Mouse (Mus musculus) hindbrain, embryonic 13.5 days (tissue): ENCODE measurements around the gene Jph3. TPM values are rescaled to one million over a fixed set of nuclear protein-coding genes. Genes with fewer than 3 reads are reported as not detected.

Experiments
- ATAC-seq: fragments of 200-750 bp; cut with Nextera tagmentation; 2 replicates; pipeline ENCODE4 v1.8.0; 2017; ENCODE audit warnings: moderate TSS enrichment; ENCODE audit not compliant: low FRiP score
- H3K27ac ChIP-seq: fragments of 300-500 bp; sonication (generic); 2 replicates; pipeline ENCODE4 v1.5.1; 2015; ENCODE audit warnings: inconsistent platforms, mild to moderate bottlenecking, moderate library complexity
- H3K27me3 ChIP-seq: fragments of 300-500 bp; sonication (generic); 2 replicates; pipeline ENCODE4 v1.6.1; 2015; ENCODE audit warnings: mild to moderate bottlenecking, inconsistent platforms
- H3K36me3 ChIP-seq: fragments of 300-500 bp; sonication (generic); 2 replicates; pipeline ENCODE4 v1.6.1; 2015; ENCODE audit warnings: mild to moderate bottlenecking, inconsistent platforms
- H3K4me1 ChIP-seq: fragments of 300-500 bp; sonication (generic); replicated peaks from 2 replicates; pipeline ENCODE4 v1.6.1; 2015; ENCODE audit warnings: inconsistent platforms
- H3K4me2 ChIP-seq: fragments of 300-500 bp; sonication (generic); 2 replicates; pipeline ENCODE4 v1.6.1; 2015; ENCODE audit warnings: inconsistent platforms, mild to moderate bottlenecking, moderate library complexity
- H3K4me3 ChIP-seq: fragments of 300-500 bp; sonication (generic); 2 replicates; pipeline ENCODE4 v1.5.1; 2015; ENCODE audit warnings: mild to moderate bottlenecking, inconsistent platforms
- H3K9ac ChIP-seq: fragments of 300-500 bp; sonication (generic); 2 replicates; pipeline ENCODE4 v1.6.1; 2015; ENCODE audit warnings: mild to moderate bottlenecking, inconsistent platforms
- H3K9me3 ChIP-seq: fragments of 300-500 bp; sonication (generic); 2 replicates; pipeline ENCODE4 v1.6.1; 2016; ENCODE audit warnings: inconsistent platforms
- WGBS: fragments of 180-500 bp; shearing (Covaris S2); methylation state at CpG from one replicate; pipeline ENCODE4 v1.1.7; 2015; 5-methylcytosine and 5-hydroxymethylcytosine counted together
- polyA plus RNA-seq: library from polyadenylated mRNA; unstranded; fragments of >200 nt; fragmentation: Nextera tagmentation; extraction: Ambion mirVana; gene quantifications from 2 replicates; pipeline ENCODE4 v1.2.1, GENCODE M21; 2015

Jph3 gene
- polyA plus RNA-seq, 1 experiment from 2014 or later: 87.0 TPM

DNA sequence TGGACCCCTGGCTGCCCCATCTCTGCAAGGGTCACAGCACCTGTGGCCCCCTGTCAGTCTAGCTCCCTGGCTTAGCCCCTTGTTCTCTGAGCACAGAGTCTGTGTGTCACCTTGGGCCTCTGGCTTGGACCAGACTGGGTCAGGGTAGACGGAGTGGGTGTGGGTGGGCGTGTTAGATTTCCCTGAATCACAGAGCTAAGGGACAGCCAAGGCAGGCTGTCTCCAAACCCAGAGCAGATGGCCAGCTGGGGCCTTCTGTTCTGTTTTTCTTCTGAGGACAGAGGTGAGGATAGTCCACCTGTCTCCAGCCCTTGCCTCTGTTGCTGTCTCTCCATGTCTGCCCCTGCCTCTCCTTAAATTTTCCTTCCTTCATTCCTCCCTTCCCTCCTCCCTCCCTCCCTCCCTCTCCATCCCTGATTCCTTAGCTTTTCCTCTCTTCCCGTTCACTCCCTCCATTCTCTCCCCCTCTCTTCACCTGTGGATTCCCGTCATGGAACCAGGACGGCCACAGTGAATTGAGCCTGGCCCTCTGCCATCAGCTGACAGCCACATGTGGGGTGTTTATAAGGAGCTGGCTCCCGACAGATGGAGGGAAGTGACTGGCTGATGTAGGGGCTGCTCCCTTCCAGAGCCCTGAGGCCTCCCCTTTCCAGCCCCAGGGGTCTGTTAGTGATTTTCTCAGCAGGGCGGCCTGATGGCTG, 33.7 kb downstream of the Jph3 start:
- 43% methylated on average over 7 of the region's 7 CpGs for WGBS
- H3K4me3 ChIP-seq: no peak overlapping the region
- no peak overlapping the region for H3K27ac ChIP-seq
- peaks cover 9% of the 10 kb centered on the region; the same call in 1 of the 2 replicates for H3K27me3 ChIP-seq
- H3K4me2 ChIP-seq: no peak overlapping the region
- no peaks in the 10 kb centered on the region for H3K9me3 ChIP-seq
- H3K36me3 ChIP-seq: 0 out of 2 replicates have a peak, but pooled peaks cover 3% of the 10 kb centered on the region
- H3K4me1 ChIP-seq: peaks cover 15% of the 10 kb centered on the region
- ATAC-seq: peak; percentile 36; the same call in 1 of the 2 replicates
- H3K9ac ChIP-seq: no peak overlapping the region

DNA sequence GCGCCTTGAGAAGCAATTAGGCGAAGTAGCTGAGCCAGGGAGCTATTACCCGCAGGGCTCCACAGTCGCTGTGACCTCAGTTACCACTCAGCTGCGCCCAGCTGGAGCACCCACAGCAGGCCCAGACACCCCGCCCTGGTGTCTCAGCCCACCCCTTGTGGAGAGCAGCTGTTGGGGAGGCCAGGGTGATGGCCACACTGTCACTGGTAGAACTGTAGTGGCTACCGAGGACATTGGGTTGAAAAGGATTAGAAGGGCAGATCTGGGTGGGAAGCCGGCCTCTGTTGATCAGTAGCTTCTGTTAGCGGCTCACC, 34.2 kb downstream of the Jph3 start:
- Histone ChIP-seq H3K9me3 (no peaks in the 10 kb centered on the region), H3K9ac (no peak overlapping the region), H3K27ac (no peak overlapping the region), H3K27me3 (peaks cover 9% of the 10 kb centered on the region; the same call in 1 of the 2 replicates), H3K4me3 (no peak overlapping the region), H3K4me2 (no peak overlapping the region), H3K36me3 (0 out of 2 replicates have a peak, but pooled peaks cover 3% of the 10 kb centered on the region), H3K4me1 (peaks cover 15% of the 10 kb centered on the region)
- peak; percentile 26; the same call in 1 of the 2 replicates for ATAC-seq
- WGBS: 53% methylated on average over 9 of the region's 9 CpGs

DNA sequence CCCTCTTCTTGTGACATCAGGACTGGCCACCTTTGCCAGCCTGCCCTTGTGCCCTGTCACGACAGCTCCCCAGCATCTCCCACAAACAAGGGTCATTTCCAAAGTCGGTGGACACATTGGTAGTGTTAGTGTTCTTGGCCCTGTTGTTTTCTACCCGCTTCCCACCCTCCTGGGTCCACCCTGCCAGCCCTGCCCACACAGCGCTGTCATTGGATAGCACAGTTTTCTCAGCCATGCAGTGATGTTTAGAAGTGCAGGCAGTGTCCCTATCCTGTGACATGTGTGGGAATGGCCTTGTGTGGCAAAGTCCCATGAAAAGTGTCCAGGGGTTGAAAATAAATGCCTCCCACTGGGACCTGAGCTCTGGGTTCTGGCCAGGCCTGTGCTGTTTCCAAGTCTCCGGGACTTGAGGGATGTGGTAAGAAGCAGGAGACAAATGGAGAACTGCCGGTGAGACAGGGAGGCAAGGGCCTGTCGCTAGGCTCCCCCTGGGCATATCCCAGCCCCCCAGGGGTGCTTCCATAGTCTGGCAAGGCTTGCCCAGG, 36.2 kb downstream of the Jph3 start:
- peaks cover under 1% of the 10 kb centered on the region; the same call in 1 of the 2 replicates for H3K27me3 ChIP-seq
- H3K4me1 ChIP-seq: peaks cover 30% of the 10 kb centered on the region
- H3K9ac ChIP-seq: no peak overlapping the region
- no peak for ATAC-seq
- no peak overlapping the region for H3K27ac ChIP-seq
- WGBS: 81% methylated on average over 7 of the region's 7 CpGs
- no peaks in the 10 kb centered on the region for H3K9me3 ChIP-seq
- H3K36me3 ChIP-seq: 0 out of 2 replicates have a peak, but pooled peaks cover 3% of the 10 kb centered on the region
- H3K4me3 ChIP-seq: no peak overlapping the region
- H3K4me2 ChIP-seq: no peak overlapping the region

DNA sequence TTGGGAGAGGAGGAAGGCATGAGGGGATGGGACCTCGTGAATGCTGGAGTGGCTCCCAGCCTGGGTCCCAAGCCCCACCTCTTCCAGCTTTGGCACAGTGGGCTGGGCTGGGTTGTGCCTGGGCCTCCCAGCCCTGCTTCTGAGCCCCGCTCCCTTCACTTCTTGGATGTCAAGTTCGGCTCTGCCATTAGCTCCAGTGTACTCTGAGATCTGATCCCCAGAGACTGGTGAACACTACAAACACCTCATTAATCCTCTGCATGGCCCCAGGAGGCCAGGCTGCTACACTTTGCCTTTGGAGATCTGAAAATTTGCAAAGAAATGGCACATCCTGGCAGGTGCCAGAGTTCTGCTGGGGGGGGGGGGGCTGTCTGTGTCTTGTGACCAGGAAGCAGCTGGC, 39.7 kb downstream of the Jph3 start:
- Histone ChIP-seq H3K9ac (no peak overlapping the region), H3K27me3 (no peaks in the 10 kb centered on the region), H3K36me3 (no peaks in the 10 kb centered on the region), H3K4me1 (peaks cover 31% of the 10 kb centered on the region), H3K4me2 (no peak overlapping the region), H3K4me3 (no peak overlapping the region), H3K9me3 (no peaks in the 10 kb centered on the region), H3K27ac (no peak overlapping the region)
- 38% methylated on average over 3 of the region's 3 CpGs for WGBS
- ATAC-seq: no peak

DNA sequence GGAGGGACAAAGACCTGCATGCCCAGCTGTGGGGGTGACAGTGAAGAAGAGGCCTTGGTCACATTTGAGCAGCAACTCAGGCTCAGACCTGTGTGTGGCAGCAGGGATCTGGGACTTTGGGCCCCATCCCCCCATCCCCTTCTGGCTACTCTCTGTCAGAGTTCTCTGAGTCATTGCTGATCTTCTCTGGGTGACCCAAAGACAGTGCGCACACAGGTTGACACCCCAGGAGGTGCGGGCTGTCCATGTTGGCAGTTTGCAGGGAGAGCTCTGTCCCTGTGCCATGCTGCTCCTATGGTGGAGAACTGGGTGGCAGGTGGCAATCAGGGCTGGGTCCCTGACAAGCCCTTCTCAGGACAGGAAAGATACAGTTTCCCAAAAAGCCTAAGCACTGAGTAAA, 40.2 kb downstream of the Jph3 start:
- Histone ChIP-seq H3K9me3 (no peaks in the 10 kb centered on the region), H3K27ac (no peak overlapping the region), H3K4me3 (no peak overlapping the region), H3K27me3 (no peaks in the 10 kb centered on the region), H3K36me3 (no peaks in the 10 kb centered on the region), H3K4me1 (peaks cover 31% of the 10 kb centered on the region), H3K4me2 (no peak overlapping the region), H3K9ac (peak overlapping the region; percentile 35; the same call in 1 of the 2 replicates)
- 95% methylated on average over 2 of the region's 2 CpGs for WGBS
- ATAC-seq: no peak

DNA sequence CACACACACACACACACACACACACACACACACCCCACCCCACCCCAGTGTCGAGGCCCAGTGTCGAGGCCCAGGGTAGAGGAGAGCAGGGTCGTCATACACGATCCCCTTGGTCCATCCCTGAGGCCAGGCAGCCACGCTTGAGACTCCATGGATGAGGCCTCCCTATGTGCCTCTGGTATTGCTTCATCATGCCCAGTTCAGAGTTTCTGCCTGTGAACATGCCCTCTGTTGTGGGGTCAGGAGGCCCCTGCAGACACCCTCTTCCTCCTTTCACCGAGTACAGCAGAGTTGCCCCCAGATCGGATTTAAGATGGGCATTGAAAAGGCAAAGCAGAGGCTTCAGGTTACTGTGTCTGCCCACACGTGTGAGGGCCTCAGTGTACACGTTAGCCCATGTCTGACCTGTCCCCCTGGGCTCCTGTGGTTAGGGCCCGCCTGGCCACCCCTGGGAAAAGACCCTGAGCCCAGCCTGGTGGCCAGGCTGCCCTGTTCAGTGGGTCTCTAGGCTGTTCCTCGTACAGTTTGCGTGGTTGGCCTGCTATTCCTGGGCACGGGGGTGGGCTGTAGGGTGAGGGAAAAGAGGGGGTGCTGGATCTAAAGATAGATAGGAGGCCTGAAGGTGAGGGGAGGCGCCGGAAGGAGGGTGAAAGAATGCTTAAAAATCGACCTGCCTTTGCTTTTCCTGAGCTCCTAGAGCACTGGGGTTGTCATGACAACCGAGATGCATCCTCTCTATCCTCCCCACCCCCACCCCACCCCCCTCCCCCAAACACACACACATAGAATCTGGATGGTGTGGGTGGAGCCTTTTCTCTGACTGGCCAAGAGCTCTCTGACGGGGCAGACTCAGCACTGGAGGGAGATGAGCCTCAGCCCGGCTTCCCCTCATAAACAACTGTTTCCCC, 41.7 kb downstream of the Jph3 start:
- Histone ChIP-seq H3K4me3 (no peak overlapping the region), H3K27ac (peak overlapping the region; percentile 70), H3K9ac (peak overlapping the region; percentile 63), H3K36me3 (no peaks in the 10 kb centered on the region), H3K9me3 (no peaks in the 10 kb centered on the region), H3K27me3 (no peaks in the 10 kb centered on the region), H3K4me2 (peak overlapping the region; percentile 40), H3K4me1 (peaks cover 31% of the 10 kb centered on the region)
- 27% methylated on average over 19 of the region's 19 CpGs for WGBS
- ATAC-seq: peak; percentile 86

DNA sequence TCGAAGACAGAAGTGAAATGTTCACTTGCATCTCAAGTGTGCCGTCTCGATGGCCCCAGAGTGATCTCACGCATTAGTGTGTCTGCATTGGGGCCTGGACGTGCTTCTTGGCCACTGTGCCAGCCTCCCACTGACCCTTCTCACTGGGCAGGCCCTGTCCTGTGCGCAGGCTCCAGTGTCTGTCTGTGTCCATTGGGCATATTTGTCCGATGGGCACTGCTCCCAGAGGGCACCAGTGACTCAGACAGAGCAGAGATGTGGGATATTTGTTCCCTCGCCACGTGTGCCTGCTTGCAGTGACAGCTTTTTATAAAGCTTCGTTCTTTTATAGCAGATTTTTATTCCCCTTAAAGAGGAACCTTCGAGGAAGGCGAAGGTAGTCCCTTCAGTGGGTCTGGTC, 44.5 kb downstream of the Jph3 start:
- ATAC-seq: no peak
- 90% methylated on average over 12 of the region's 12 CpGs for WGBS
- H3K9me3 ChIP-seq: no peaks in the 10 kb centered on the region

DNA sequence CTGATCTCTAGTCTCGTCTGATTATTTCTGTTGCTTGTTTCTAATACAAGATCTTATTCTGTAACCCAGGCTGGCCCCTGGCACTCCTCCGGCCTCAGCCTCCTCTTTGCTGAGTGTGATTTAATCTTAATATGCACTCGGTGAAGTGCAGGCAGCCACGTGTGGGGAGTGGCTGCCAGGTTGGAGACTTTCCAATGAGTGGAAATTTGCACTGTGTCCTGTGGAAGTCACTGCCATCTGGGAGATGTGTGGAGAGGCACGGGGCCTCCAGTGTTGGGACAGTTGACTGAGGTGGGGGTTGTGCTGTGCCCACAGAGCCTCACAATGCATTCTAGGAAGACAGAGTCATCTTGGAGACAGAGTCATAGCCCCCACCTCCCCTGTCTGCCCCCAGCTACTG, 53.1 kb downstream of the Jph3 start:
- Histone ChIP-seq H3K9ac (no peak overlapping the region), H3K27me3 (no peaks in the 10 kb centered on the region), H3K36me3 (peaks cover 22% of the 10 kb centered on the region), H3K4me3 (no peak overlapping the region), H3K4me2 (no peak overlapping the region), H3K27ac (no peak overlapping the region), H3K4me1 (peaks cover 18% of the 10 kb centered on the region), H3K9me3 (no peaks in the 10 kb centered on the region)
- 82% methylated on average over 5 of the region's 5 CpGs for WGBS
- ATAC-seq: no peak

More for the DNA sequence above, 44.5 kb downstream of the Jph3 start:
- no peak overlapping the region for H3K4me3 ChIP-seq
- no peak overlapping the region for H3K9ac ChIP-seq
- H3K4me2 ChIP-seq: no peak overlapping the region
- H3K4me1 ChIP-seq: peaks cover 35% of the 10 kb centered on the region
- no peak overlapping the region for H3K27ac ChIP-seq
- no peaks in the 10 kb centered on the region for H3K27me3 ChIP-seq
- H3K36me3 ChIP-seq: no peaks in the 10 kb centered on the region

DNA sequence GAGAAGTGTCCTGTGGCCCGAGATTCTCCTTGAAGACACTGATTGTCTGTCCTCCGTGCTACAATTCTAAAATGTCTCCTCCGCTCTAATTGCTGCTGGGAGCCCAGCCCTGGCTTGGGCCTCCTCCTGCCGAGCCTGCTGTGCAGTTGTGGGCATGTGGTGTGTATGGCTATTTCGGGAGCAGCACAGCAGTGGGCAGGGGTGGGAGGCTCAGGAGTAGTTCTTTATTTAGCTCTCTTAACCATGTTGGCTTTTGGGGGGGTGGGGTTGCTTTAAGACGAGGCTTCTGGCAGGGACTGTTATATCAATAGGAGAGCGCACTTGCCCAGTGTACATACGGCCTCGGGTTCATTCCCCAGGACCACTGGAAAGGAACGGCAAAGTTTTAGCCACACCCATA, 57.1 kb downstream of the Jph3 start:
- Histone ChIP-seq H3K27ac (no peak overlapping the region), H3K27me3 (no peaks in the 10 kb centered on the region), H3K4me1 (peaks cover 3% of the 10 kb centered on the region; the same call in 1 of the 2 replicates), H3K9me3 (no peaks in the 10 kb centered on the region), H3K4me3 (no peak overlapping the region), H3K9ac (no peak overlapping the region), H3K4me2 (no peak overlapping the region), H3K36me3 (peaks cover 39% of the 10 kb centered on the region)
- 68% methylated on average over 10 of the region's 10 CpGs for WGBS
- ATAC-seq: no peak

DNA sequence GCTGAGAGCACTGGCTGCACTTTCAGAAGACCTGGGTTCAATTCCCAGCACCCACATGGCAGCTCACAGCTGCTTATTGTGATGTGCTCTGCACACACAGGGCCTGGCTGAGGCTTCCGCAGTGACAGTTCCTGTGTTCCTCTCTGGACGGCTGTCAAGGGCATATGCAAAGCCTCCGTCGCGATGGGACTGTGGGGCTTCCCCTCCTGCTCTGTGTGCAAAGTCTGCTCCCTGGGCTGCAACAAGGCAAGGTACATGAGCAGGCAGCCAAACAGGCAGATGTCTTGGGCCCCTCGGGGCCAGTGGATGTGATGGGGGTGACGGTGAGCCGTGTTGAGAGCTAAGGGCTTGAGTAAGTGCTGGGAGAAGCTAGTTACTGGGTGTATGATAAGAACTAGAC, 59.4 kb downstream of the Jph3 start:
- no peak overlapping the region for H3K9ac ChIP-seq
- no peaks in the 10 kb centered on the region for H3K27me3 ChIP-seq
- no peak for ATAC-seq
- peaks cover 58% of the 10 kb centered on the region for H3K36me3 ChIP-seq
- 80% methylated on average over 8 of the region's 8 CpGs for WGBS
- no peak overlapping the region for H3K4me3 ChIP-seq
- no peak overlapping the region for H3K27ac ChIP-seq
- peaks cover 11% of the 10 kb centered on the region; the same call in 1 of the 2 replicates for H3K4me1 ChIP-seq
- no peak overlapping the region for H3K4me2 ChIP-seq
- H3K9me3 ChIP-seq: no peaks in the 10 kb centered on the region

DNA sequence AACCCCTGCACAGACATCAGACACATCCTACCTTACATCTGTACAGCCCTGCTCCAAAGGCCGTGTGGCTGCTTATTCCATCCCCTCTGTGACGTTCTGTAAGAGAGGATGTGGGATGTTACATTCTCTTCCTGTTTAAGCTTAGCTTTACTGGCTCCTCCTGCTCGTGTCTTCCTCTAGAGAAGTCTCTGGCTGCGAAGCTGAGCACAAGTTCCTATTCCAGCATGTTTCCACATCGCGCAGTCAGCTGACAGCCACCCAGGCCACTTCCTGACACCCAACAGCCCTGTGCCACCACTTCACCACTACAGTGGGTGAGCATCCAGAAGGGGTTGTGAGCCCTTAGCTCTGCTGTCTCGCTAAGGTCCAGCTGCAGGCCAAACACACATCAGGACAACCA, 62.7 kb downstream of the Jph3 start:
- 84% methylated on average over 7 of the region's 7 CpGs for WGBS

DNA sequence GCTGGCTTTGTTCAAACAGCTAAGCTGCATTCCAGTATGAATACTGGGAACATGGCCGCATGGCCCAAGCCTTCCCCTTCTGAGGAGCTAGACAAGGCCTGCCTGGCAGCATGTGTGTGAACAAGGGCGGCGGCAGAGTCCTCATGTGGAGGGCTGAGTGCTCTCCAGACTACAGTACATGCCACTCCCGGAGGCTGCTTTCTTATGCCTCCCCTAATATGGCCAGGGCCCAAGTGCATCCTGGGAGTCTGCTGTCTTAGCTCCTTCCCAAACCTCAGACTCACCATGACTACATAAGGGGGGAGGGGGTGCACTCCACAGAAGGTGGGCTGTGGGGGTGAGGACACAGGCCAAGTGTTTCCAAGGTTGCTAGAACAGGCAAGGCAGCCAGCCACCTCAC, 63.2 kb downstream of the Jph3 start:
- H3K9ac ChIP-seq: no peak overlapping the region; the same call in 1 of the 2 replicates
- 80% methylated on average over 4 of the region's 4 CpGs for WGBS
- no peak overlapping the region for H3K4me2 ChIP-seq
- H3K27me3 ChIP-seq: no peaks in the 10 kb centered on the region
- H3K4me1 ChIP-seq: peaks cover 8% of the 10 kb centered on the region; the same call in 1 of the 2 replicates
- H3K9me3 ChIP-seq: no peaks in the 10 kb centered on the region
- no peak for ATAC-seq
- H3K4me3 ChIP-seq: no peak overlapping the region
- H3K36me3 ChIP-seq: peaks cover 71% of the 10 kb centered on the region
- peak overlapping the region; percentile 6; the same call in 1 of the 2 replicates for H3K27ac ChIP-seq

More for the DNA sequence above, 62.7 kb downstream of the Jph3 start:
- Histone ChIP-seq H3K4me2 (no peak overlapping the region), H3K4me3 (no peak overlapping the region), H3K27ac (0 out of 2 replicates have a peak overlapping the region, but pooled peaks have one; percentile 6), H3K27me3 (no peaks in the 10 kb centered on the region), H3K4me1 (peaks cover 8% of the 10 kb centered on the region; the same call in 1 of the 2 replicates), H3K36me3 (peaks cover 67% of the 10 kb centered on the region), H3K9me3 (no peaks in the 10 kb centered on the region), H3K9ac (no peak overlapping the region)
- ATAC-seq: no peak
